Mouse (Mus musculus): ENCODE measurements around the gene Ndufaf3. TPM values are rescaled to one million over a fixed set of nuclear protein-coding genes. Genes with fewer than 3 reads are reported as not detected.

Ndufaf3 gene
- polyA plus RNA-seq, 1 experiment from 2014 or later, result 35.5 TPM

MicroRNAs within 50 kb of the gene (microRNA counts, 519-probe panel; counts per million panel counts)
- microRNA mmu-miR-191 (4,877 counts per million, percentile 49 among the panel's probes with 10 or more counts), microRNA mmu-miR-425 (3,746 counts per million, percentile 27 among the panel's probes with 10 or more counts)

Small RNA genes within 50 kb of the gene (microRNA-seq; reads per million reads assigned to microRNA genes)
- gene Gm24083 (not detected), gene Mir191 (not detected), gene Mir425 (6,416 reads per million, percentile 90 among the genes with 10 or more reads in this experiment)

Other genes starting within 250 kb of the Ndufaf3 start
- gene Gpx1, start 228.5 kb downstream of the Ndufaf3 start, polyA plus RNA-seq (2015; fragmentation: Nextera tagmentation; extraction: Ambion mirVana), result 6,829 and 6,884 TPM in 2 replicates
- gene Usp4, start 219.6 kb downstream of the Ndufaf3 start, polyA plus RNA-seq (2015; fragmentation: Nextera tagmentation; extraction: Ambion mirVana), result 67.0 and 71.0 TPM in 2 replicates
- 0.47 and 0.68 TPM in 2 replicates for gene 1700102P08Rik, start 174.6 kb downstream of the Ndufaf3 start, polyA plus RNA-seq (2015; fragmentation: Nextera tagmentation; extraction: Ambion mirVana)
- 0.30 and 0.35 TPM in 2 replicates for gene Ccdc36, start 138.9 kb downstream of the Ndufaf3 start, polyA plus RNA-seq (2015; fragmentation: Nextera tagmentation; extraction: Ambion mirVana)
- not detected in 2 replicates for gene BC048562, start 131.0 kb downstream of the Ndufaf3 start, polyA plus RNA-seq (2015; fragmentation: Nextera tagmentation; extraction: Ambion mirVana)
- 23.5 and 26.0 TPM in 2 replicates for gene Ccdc71, start 106.9 kb downstream of the Ndufaf3 start, polyA plus RNA-seq (2015; fragmentation: Nextera tagmentation; extraction: Ambion mirVana)
- gene Klhdc8b, start 105.9 kb downstream of the Ndufaf3 start, polyA plus RNA-seq (2015; fragmentation: Nextera tagmentation; extraction: Ambion mirVana), result 12.3 and 12.8 TPM in 2 replicates
- 5.3 and 6.4 TPM in 2 replicates for gene Lamb2, start 87.7 kb downstream of the Ndufaf3 start, polyA plus RNA-seq (2015; fragmentation: Nextera tagmentation; extraction: Ambion mirVana)
- 26.0 and 27.0 TPM in 2 replicates for gene Usp19, start 76.8 kb downstream of the Ndufaf3 start, polyA plus RNA-seq (2015; fragmentation: Nextera tagmentation; extraction: Ambion mirVana)
- 63.1 and 66.1 TPM in 2 replicates for gene Qars, start 59.7 kb downstream of the Ndufaf3 start, polyA plus RNA-seq (2015; fragmentation: Nextera tagmentation; extraction: Ambion mirVana)
- gene Qrich1, start 50.6 kb downstream of the Ndufaf3 start, polyA plus RNA-seq (2015; fragmentation: Nextera tagmentation; extraction: Ambion mirVana), result 46.2 and 61.1 TPM in 2 replicates
- 153 and 166 TPM in 2 replicates for gene Impdh2, start 7.1 kb downstream of the Ndufaf3 start, polyA plus RNA-seq (2015; fragmentation: Nextera tagmentation; extraction: Ambion mirVana)
- 40.5 and 43.2 TPM in 2 replicates for gene Dalrd3, start 2.5 kb upstream of the Ndufaf3 start, polyA plus RNA-seq (2015; fragmentation: Nextera tagmentation; extraction: Ambion mirVana)
- 16.4 and 18.3 TPM in 2 replicates for gene Wdr6, start 11.3 kb upstream of the Ndufaf3 start, polyA plus RNA-seq (2015; fragmentation: Nextera tagmentation; extraction: Ambion mirVana)
- gene P4htm, start 30.2 kb upstream of the Ndufaf3 start, polyA plus RNA-seq (2015; fragmentation: Nextera tagmentation; extraction: Ambion mirVana), result 0.61 and 0.70 TPM in 2 replicates
- 28.6 and 35.1 TPM in 2 replicates for gene Arih2, start 82.0 kb upstream of the Ndufaf3 start, polyA plus RNA-seq (2015; fragmentation: Nextera tagmentation; extraction: Ambion mirVana)
- gene Slc25a20, start 94.7 kb upstream of the Ndufaf3 start, polyA plus RNA-seq (2015; fragmentation: Nextera tagmentation; extraction: Ambion mirVana), result 25.6 and 26.5 TPM in 2 replicates
- gene Prkar2a, start 121.9 kb upstream of the Ndufaf3 start, polyA plus RNA-seq (2015; fragmentation: Nextera tagmentation; extraction: Ambion mirVana), result 9.5 and 10.6 TPM in 2 replicates
- gene Ip6k2, start 216.4 kb upstream of the Ndufaf3 start, polyA plus RNA-seq (2015; fragmentation: Nextera tagmentation; extraction: Ambion mirVana), result 11.5 and 11.6 TPM in 2 replicates
- gene Nckipsd, start 240.9 kb upstream of the Ndufaf3 start, polyA plus RNA-seq (2015; fragmentation: Nextera tagmentation; extraction: Ambion mirVana), result 3.9 and 5.9 TPM in 2 replicates

Measured in liver, embryonic 13.5 days (tissue).